Mouse (Mus musculus) MEL-GATA-1-ER (cell line): ENCODE results near the gene Tectb.
"Not testable (repeated sequence)": the region's sequence is repeated elsewhere in the genome, so short reads cannot be mapped to it uniquely, and the experiment has no call there.

Experiments used
- DNase-seq: peaks from one replicate; pipeline ENCODE4 v3.0.0-alpha.2; 2012; ENCODE audit warnings: low read depth; ENCODE audit errors: extremely low read depth

The Tectb gene

DNA sequence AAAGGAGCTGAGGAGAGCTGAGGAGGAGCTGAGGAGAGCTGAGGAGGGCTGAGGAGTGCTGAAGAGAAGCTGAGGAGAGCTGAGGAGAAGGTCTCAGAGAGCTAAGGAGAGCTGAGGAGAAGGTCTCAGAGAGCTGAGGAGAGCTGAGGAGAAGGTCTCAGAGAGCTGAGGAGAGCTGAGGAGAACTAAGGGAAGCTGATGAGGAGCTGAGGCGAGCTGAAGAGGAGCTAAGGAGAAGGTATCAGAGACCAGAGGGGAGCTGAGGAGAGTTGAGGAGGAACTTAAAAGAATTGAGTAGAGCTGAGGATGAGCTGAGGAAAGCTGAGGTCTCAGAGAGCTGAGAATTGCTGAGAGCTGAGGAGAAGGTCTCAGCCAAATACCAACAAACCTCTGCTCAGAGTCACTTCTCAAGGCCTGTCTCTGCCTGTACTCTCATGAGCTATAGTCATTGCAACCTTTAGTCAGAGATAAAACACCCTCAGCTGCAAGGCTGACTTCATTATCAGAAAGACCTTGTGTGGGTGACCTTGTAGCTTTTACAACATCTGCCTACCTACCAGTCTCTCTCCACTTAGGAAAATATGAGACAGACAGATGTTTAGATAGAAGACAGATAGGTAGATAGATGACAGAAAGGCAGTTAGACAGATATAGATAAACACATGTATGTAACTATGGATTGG, 15.2 kb upstream of the Tectb start:
- peak; percentile 9 for DNase-seq

DNA sequence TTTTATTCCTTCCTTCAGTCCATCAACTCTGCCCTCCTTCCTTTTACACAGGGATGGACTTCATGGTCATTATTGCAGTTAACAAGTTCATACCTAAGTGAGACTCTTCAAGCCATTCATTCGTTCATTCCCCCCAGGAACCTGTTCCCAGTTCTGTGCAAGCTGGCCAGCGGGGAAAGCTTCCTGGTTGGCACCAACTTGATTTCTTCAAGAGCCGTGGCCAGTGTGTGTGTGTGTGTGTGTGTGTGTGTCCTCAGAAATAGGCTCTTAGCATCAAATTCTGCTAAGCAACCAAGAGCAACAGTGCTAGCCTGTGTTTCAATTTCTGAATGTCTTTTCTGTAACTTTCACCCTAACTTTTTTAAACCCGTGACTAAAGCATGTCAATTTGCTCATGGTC, 14.6 kb upstream of the Tectb start:
- no peak for DNase-seq

DNA sequence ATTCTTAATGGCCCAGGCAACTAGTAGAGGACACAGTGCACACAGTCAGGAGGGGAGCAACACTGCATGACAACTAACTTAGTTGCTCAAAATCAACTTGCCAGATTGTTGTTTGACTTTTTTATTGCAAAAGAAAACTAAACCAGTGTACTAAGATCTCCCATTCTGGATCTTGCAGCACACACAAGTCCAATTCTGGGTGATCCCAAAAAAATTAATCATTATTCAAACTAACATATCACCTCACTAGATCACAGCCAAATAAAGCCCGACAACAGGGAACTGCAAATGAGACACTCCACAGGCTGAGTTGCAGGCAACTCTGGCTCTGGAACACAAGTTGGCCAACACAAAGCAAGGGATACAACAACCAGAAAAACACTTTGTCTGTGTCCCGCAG, 13.8 kb upstream of the Tectb start:
- DNase-seq = no peak

DNA sequence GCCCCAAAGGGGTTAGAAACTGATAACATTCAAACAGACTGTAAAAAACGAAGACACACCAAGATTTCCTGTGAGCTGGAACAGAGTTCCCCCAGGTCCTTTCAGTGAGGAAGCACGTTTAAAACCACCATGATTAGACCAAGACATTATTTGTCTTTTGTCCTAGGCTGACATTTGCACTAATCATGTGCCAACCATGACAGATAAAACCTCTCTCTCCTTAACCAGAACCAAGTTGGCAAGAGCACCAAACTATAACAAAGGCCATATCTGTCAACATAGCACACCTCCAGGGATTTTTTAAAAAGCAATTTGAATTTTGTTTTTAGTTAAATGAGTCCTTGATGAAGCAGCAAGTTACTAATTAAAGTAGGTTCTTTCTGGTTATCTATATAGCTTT, 12.8 kb upstream of the Tectb start:
- no peak for DNase-seq

DNA sequence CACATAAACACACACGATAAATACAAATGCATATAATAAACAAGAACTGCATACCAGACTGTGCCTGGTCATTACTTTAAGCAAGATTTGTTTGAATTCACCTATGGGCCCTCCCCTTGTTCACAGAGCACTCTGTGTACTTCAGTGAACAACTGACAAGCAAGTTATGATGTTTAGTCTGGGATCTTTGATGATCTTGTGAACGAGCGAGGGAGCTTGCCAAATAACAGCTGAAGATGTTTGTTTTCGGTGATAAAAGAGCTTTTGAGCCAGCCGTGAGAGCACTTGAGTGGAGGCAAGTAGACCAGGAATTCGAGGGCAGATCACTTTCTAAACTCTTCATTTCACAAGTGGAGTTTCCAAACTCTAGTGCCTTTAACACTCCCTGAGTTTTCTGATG, 12.2 kb upstream of the Tectb start:
- no peak for DNase-seq

DNA sequence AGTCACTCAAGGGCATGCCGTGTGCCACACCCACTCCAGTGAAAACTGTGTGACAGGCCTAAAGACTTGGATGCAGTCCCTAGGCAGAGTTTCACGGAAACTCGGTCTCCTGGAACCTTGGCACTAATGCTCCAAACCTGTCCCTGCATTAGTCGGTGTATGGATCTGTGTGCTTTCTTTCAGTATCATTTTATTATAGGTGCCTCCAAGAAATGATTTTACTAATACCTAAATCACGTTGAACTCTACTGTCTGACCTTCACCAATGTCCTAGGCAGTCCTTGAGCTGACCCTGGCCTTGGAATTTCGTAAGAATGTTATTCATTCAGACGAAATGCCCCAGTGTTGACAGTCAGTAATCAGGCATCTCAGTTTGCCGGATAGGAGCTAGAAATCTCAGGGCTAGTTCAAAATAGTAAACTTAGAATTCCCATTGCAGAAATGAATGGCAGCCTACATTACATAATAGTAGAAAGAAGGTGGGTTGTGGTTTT, 11.2 kb upstream of the Tectb start:
- not testable (repeated sequence) for DNase-seq

DNA sequence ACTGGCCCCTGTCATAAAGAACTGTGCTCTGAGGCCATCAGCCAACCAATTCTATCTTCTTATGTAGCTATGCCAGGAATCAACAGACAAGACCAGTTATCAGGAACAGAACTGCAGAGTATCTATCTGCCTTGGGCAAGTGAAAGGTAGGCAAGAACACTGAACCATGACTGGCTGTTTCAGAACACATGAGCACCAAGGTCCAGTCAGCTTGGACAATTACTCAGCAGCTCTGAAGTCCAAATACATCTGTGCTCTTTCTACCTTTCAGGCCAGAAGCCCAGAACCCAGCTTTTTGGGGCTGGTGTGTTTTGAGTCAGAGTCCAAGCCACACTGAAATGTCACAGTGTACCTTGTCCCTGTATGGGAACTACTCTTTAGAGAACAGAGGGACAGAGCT, 10.1 kb upstream of the Tectb start:
- DNase-seq = no peak

DNA sequence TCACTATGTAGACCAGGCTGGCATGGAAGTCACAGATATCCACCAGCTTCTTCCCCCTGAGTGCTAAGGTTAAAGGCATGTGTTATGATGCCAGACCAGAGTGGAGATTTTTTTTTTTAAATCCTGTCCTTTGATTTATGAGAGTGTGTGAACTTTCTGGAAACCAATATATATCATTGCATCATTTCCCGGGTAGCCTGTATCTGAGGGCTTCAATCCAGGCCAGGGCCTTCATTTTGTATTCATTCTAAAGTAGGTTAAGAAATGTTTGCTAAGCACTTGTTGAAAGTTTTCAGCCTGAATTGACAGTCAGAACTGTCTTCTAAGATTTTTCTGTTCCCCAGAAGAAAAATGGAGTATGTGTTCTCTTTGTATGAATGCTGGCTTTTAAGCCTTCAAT, 8.9 kb upstream of the Tectb start:
- no peak for DNase-seq

DNA sequence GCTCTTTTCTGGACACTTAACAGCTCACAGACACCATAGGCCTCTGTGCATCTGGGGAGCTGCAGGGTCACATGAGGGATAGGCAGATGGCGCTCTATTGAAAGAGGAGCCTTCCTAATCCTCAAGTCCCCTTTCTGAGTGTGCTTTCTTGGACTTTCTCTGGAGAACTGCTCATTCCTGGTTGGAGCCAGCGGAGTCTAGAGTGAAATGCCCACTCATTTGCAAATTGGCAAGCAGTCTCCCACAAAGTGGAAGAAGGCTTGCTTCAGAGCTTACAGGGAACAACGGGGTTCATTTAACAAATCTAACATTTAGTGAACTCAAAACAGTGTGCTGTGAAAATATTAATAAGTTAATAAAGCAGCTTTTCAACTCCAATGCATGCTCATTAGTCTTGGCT, 3.4 kb upstream of the Tectb start:
- DNase-seq = no peak

DNA sequence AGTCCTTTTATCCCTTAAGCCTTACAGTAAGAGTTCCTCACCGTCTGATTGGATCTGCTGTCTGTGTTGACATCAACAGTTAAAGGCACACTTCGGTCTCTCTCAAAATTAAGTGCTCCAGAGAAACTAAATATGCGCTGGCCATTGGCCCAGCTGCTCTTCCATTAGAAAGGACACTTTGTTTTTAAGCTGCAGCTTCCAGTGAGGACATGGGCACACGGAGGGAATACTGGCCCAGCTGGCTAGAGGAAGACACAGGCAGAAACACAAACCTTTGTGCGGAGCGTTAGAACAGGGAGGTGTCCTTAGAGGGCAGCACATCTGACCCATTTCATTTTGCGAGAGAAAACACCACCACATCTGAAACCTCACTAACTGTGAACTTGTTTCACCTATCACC, 3.9 kb downstream of the Tectb start:
- no peak for DNase-seq

DNA sequence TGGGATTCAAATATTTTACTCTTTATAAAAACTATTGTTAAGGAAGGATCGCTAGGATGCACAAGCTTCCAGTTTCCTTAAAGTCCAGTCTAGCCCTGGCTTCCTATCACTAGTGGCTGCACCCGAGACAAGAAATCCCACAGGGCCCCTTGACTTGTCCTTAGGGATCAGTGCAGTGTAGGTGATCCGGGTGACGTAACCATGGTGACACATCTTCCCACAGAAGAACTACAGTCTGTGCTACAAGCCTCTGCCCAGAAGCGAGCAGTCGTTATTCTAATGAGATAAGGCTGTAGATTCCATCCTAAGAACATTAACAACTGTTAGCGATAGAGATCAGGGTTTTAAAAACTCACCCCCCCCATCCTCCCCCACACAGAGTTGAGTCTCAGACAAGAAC, 4.5 kb downstream of the Tectb start:
- no peak for DNase-seq

DNA sequence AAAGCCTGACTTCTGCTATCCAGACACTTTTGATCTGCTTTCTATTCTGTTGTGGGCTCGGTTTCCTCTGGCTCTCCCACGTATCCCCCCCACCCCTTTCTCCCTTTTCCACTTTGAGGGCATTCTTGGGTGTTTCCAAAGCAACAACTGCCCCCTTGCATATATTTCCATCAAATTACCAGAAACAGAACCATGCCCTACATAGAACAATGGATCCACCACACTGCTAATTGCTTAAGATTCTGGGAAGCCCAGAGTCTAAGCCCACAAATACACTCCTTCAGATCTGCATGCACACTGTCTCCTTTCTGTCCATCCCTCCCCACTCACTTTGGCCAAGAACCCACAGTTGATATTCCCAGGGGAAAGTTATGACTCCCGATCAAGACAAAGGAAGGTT, 5.1 kb downstream of the Tectb start:
- no peak for DNase-seq

DNA sequence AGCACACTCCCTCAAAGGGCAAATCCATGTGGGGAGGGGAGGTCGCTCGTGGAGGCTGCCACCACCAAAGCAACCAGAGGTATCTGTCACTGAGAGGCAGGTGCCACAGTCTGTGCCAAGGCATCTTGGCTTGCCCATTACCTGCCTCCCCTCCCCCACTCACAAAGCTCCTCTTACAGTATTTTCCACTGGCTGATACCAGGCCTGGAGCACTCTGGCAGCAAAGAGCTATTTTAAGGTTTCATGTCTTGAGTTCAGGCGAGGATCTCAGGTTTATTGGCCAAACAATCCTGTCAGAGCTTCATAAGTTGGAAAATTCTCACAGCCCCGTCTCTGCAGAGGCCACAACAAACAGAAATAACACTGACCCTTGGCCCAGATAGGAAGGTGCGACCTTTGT, 9.5 kb downstream of the Tectb start:
- no peak for DNase-seq

DNA sequence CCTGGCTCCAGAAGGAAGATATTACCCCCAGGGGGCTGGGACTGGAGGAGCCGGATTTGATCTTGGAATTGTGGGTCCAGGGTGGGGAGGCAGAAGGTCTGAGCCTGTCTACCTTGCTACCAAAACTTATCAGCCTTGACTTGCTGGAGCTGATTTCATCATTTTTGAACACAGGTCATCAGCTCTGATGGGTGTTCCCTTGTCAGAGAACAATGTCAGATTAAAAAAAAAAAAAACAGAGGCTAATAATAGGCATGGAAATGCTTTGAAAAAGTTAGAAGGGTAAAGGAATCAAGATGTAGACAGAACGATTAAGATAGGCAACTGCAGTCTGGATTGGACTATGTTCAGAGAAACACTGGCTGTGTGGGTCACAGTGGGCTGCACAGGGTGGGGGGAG, 11.1 kb downstream of the Tectb start:
- DNase-seq = no peak

DNA sequence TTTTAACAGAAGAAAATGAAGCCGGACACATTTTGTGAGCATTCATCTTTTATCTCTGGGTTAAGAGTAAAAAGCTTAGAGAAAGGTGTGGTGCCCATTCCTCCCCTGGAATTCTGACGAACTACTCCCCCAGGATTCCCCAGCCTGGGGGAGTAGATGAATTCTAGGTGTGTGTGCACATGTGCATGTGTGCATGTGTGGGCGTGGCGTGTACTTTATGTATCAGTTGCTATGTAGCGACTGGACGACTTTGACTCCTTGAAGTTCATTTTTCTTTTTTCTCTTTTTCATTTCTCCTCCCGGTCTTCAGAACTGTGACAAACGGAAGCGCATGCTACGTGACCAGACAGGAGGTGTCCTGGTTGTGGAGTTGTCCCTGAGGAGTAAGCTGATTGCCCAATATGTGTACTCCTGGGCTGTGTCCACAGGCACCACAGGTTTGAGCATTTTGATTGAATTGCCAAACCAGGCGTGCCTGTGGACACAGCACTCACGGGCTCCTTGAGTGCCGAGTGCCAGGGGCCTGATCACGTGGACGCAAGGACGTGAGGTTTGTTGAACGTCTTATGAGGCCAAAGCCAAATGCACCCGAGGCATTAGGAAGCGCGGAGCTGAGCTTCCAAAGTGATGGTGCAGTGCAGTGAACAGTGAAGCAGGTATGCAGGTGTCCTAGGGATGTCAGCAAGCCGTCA, 11.9 kb downstream of the Tectb start:
- DNase-seq = no peak

DNA sequence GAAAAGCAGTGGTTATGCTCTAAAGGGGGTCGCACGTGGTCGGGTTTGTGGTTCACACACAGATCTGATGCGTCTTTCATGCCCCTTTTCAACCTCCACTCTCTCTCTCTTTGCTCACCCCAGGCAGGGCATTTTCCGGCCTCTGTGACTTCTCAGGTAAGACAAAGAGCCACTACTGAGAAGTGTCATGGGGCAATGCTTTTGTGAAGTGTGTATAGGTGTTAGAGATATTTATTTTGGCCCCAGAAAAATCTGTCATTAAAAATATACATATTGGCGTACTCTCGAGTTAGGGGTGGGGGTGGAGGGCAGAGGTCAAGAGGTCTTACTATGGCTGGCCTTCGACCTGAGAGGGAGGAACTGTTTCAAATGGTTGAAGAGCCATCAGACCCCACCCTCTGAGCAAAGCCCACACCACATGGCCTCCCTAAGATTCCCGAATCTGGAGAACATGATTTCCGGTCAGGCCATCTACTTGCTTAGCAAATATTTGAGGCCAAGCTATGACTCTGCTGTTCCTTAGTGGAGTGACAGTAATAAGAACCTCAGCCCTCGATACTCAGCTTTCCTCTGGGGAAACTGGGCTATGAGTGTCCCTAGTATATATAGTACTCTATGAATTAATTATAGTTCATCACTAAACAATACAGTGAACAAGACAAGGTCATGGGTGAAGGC, 13.3 kb downstream of the Tectb start:
- DNase-seq = no peak

DNA sequence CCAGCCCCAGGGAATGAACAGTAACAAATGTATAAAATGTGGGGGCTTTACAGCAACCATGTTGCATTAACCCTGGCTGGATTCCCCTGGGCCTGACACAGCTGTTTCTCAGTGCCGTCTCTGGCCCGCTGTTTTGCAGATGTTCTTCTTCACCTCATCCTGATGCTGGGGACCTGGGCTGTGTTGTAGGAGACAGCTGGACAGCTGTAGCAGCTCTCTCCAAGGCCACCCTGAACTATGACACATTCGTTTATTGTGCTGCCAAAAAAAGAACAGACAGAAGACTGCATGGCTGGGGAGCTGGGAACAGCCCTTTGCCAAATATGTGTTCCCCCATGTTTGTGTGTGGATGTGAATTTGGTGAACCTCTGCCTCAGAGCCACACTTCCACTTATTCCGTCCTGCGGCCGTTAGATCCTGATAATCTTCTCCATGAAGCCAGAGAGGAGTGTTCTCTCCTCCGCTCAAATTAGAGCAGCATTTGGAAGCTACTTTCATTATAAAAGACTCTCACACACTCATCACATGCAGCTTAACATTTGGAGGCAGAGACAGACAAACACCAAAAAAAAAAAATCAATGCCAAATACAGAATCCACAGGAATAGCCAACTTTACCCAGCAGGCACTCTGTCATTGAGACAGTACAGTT, 14.1 kb downstream of the Tectb start:
- no peak for DNase-seq

DNA sequence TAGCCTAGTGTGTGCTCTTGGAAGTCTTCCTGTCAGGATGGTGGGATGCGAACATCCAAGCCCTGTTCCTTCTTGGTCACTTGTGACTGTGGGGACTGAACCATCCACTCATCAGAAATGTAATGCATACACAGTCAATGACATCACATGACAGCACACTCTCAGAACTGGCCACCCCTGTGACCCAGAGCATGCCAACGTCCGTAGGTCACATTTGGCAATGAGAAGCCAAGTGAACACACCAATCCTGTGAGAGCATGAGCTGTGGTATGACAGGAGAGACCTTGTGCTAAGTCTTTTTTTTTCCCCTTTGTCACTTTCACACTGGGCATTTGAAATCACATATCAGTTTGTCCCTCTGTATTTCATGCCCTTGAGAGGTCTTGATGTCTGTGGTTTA, 15.0 kb downstream of the Tectb start:
- DNase-seq = no peak

DNA sequence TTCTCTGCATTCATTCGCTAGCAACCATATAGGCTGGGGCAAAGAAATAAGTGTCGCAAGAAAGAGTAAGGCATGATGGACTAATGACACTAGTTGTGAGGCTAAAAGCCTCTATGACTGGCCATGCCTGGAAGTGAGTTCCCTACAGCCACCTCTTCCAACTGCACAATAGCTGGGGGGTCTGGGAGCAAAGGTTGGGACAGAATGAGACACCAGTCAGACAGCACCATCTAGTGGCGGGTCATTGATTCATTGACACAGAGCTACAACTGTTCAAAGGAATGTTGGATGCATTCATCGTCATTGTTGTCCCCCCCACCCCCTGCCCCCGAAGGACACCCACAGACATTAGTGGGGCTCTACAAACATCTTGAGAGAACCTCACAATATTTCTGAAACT, 17.8 kb downstream of the Tectb start:
- DNase-seq = peak; percentile 53

DNA sequence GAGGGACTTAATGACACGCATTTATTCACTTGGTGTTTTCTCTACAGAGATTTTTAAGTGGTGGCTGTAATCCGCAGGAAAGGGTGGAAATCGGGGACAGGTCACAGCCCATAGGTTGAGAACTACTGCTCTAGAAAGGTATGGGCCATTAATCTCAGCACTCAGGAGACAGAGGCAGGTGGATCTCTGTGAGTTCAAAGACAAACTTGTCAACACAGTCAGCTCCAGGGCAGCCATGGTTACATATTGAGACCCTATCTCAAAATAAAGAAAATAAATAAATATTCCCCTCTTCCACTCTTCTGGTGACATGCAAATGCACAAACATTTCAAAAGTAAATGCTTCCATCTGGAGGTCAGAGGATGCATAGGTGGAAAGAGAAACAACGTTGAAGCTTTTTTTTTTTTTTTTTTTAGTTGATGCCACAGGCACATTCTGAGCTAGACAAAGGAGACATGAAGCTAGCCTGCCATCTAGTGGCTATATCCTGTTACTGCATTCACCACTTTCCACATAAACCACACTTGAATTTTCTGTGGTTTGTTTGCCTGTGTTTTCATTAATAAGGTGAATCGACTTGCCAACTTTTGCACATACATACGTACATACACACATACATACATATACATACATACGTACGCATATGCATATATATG, 26.1 kb downstream of the Tectb start:
- DNase-seq = peak; percentile 93

DNA sequence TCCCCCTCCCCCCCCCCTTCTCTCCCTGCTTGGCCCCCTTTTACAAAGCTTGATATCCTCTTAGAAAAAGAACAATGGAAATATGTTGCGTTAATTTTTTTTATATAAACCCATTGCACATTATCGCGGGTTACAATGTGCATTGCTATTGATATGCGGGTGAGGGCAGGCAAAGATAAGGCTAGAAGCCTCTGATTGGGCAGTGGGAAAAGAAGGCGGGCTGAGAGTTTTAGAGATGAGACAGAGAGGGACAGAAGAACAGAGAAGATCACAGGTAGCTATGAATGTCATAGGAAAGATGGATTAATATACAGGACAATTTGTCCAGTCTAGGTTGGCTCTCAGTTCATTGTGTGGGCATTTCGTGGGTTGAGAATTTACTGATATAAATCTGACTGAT, 26.7 kb downstream of the Tectb start:
- peak; percentile 92 for DNase-seq
